Mouse (Mus musculus) lung, embryonic 14.5 days (tissue): ENCODE measurements at regions not wholly inside any gene's neighbourhood (a gene's known extent, or its start where the extent isn't known, plus 50 kb on each side); places are given as distances from the start of the nearest gene placed in this dataset.

ENCODE experiments used
- ATAC-seq: fragments of 200-750 bp; cut with Nextera tagmentation; 2 replicates; pipeline ENCODE4 v1.8.0; 2017; ENCODE audit warnings: mild to moderate bottlenecking, moderate TSS enrichment, moderate library complexity; ENCODE audit not compliant: insufficient read depth
- DNase-seq: peaks from one replicate; pipeline ENCODE4 v3.0.0-alpha.2; 2015
- H3K27ac ChIP-seq: fragments of 300-500 bp; sonication (generic); 2 replicates; pipeline ENCODE4 v1.5.1; 2014; ENCODE audit warnings: low read depth, mild to moderate bottlenecking, moderate library complexity
- H3K27me3 ChIP-seq: fragments of 300-500 bp; sonication (generic); 2 replicates; pipeline ENCODE4 v1.6.1; 2014; ENCODE audit warnings: low read length, control low read depth; ENCODE audit not compliant: insufficient read depth
- H3K36me3 ChIP-seq: fragments of 300-500 bp; sonication (generic); 2 replicates; pipeline ENCODE4 v1.6.1; 2014; ENCODE audit warnings: control low read depth; ENCODE audit not compliant: insufficient read depth
- H3K4me1 ChIP-seq: fragments of 300-500 bp; sonication (generic); 2 replicates; pipeline ENCODE4 v1.6.1; 2014; ENCODE audit warnings: antibody characterized with exemption, control low read depth; ENCODE audit not compliant: insufficient read depth
- H3K4me2 ChIP-seq: fragments of 300-500 bp; sonication (generic); 2 replicates; pipeline ENCODE4 v1.6.1; 2014; ENCODE audit warnings: mild to moderate bottlenecking
- H3K4me3 ChIP-seq: fragments of 300-500 bp; sonication (generic); 2 replicates; pipeline ENCODE4 v1.5.1; 2014; ENCODE audit warnings: low read depth, low read length
- H3K9ac ChIP-seq: fragments of 300-500 bp; sonication (generic); 2 replicates; pipeline ENCODE4 v1.6.1; 2014
- H3K9me3 ChIP-seq: fragments of 300-500 bp; sonication (generic); 2 replicates; pipeline ENCODE4 v1.6.1; 2016; ENCODE audit warnings: low read depth, low read length, control low read depth
- CTCF ChIP-seq: IDR thresholded peaks from 2 replicates; pipeline ENCODE4 v1.5.1; 2016; ENCODE audit warnings: antibody characterized with exemption, low read depth
- WGBS: fragments of 180-500 bp; shearing (Covaris S2); extraction: QIAGEN DNeasy Blood & Tissue Kit; methylation state at CpG from one replicate; pipeline ENCODE4 v1.1.7; 2014; 5-methylcytosine and 5-hydroxymethylcytosine counted together

DNA sequence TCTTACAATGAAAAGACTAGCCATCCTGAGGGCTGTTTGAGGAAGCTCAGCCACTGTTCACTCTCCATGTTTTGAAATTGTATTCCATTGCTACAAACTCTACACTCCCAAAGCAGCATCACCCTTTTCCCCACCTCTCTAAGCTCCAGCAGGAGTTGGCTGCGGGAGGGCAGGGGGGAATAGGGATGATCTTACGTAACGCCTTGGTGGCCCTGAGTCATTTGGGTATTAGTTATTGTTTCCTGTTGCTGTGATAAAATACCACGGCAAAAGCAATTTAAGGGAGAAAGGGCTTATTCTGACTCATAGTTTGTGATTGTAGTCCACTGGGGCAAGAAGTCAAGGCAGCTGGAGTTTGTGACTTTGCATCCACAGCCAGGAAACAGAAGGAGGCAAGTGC lies 445.5 kb downstream of the 1810013L24Rik start:
- no peak overlapping the region for H3K4me2 ChIP-seq
- WGBS, result 74% methylated on average over 4 of the region's 4 CpGs
- H3K9ac ChIP-seq, result no peak overlapping the region
- H3K4me3 ChIP-seq, result no peak overlapping the region
- no peaks in the 10 kb centered on the region for H3K36me3 ChIP-seq
- no peak overlapping the region for H3K27ac ChIP-seq
- H3K9me3 ChIP-seq, result no peaks in the 10 kb centered on the region
- H3K27me3 ChIP-seq, result no peaks in the 10 kb centered on the region
- H3K4me1 ChIP-seq, result no peaks in the 10 kb centered on the region
- ATAC-seq (no peak), DNase-seq (no peak)
- no peak for TF ChIP-seq CTCF

DNA sequence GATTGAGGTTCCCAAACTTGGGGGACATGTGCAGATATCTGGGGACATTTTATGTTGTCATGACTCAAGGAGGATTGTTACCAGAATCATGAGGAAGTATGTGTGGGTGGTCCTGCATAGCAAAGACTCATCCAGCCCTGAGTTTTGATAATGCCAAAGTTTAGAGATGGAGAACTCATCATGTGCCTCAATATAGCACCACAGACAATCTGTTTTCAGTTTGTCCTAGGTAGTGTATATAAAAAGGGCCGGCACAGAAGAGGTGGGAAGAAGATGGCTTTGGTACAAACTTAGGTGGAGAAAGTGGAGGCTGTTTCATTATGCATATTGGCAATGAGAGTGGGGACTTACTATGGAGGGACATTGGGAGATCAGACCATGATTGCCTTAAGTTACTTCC lies 447.2 kb downstream of the 1810013L24Rik start:
- no peak overlapping the region for H3K27ac ChIP-seq
- H3K4me1 ChIP-seq, result no peaks in the 10 kb centered on the region
- no peak overlapping the region for H3K4me3 ChIP-seq
- no peaks in the 10 kb centered on the region for H3K9me3 ChIP-seq
- H3K36me3 ChIP-seq, result no peaks in the 10 kb centered on the region
- no peak for TF ChIP-seq CTCF
- no peaks in the 10 kb centered on the region for H3K27me3 ChIP-seq
- DNase-seq (no peak), ATAC-seq (no peak)
- WGBS, result 45% methylated on average over 1 of the region's 1 CpGs
- H3K9ac ChIP-seq, result no peak overlapping the region
- H3K4me2 ChIP-seq, result no peak overlapping the region

DNA sequence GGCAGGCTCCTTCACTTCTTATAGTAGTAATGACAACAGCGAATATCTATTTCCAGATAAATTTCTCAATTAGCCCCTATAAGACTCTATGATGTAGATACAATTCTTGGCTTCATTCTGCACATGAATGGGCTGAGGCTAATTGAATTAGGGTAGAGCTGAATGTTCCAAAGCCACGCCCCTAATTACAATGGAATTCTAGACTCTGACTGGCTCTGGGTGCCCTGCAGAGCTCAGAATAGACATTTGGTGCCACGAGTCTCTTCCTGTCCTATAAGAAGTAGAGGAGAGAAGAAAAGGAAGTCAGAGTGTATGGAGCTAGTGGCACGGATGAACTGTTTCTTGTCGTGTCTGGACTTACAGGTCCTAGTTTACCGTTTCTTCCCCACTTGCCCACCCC lies 449.8 kb downstream of the 1810013L24Rik start:
- H3K27ac ChIP-seq, result no peak overlapping the region
- no peaks in the 10 kb centered on the region for H3K27me3 ChIP-seq
- no peaks in the 10 kb centered on the region for H3K9me3 ChIP-seq
- ATAC-seq, result no peak
- 72% methylated on average over 6 of the region's 6 CpGs for WGBS
- H3K4me1 ChIP-seq, result no peaks in the 10 kb centered on the region
- no peak overlapping the region for H3K4me3 ChIP-seq
- TF ChIP-seq CTCF, result no peak
- no peak overlapping the region for H3K9ac ChIP-seq
- H3K36me3 ChIP-seq, result no peaks in the 10 kb centered on the region
- DNase-seq, result no peak
- H3K4me2 ChIP-seq, result no peak overlapping the region

DNA sequence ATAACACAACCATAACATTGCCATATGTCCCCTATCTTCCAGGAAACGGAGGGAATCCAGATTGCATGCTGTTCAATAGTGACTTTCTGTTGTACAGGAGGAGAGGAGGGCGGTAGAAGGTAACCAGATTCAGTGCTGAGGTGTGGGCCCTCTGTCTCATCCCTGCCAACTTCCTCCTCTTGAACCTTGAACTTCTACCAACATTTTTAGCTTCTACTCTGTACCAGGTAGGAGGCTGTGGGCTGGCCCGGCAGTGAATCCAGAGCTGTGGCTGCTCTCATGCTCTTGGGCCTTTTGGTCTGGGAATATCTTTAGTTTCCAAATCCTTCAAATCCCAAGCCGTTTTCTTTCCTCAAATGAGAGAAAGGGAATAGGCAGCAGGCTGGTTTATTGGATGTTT lies 450.5 kb downstream of the 1810013L24Rik start:
- Histone ChIP-seq H3K4me1 (no peaks in the 10 kb centered on the region), H3K9ac (no peak overlapping the region), H3K4me3 (no peak overlapping the region), H3K9me3 (no peaks in the 10 kb centered on the region), H3K36me3 (no peaks in the 10 kb centered on the region), H3K4me2 (no peak overlapping the region), H3K27ac (no peak overlapping the region), H3K27me3 (no peaks in the 10 kb centered on the region)
- ATAC-seq (no peak), DNase-seq (no peak)
- no peak for TF ChIP-seq CTCF
- 72% methylated on average over 4 of the region's 4 CpGs for WGBS

DNA sequence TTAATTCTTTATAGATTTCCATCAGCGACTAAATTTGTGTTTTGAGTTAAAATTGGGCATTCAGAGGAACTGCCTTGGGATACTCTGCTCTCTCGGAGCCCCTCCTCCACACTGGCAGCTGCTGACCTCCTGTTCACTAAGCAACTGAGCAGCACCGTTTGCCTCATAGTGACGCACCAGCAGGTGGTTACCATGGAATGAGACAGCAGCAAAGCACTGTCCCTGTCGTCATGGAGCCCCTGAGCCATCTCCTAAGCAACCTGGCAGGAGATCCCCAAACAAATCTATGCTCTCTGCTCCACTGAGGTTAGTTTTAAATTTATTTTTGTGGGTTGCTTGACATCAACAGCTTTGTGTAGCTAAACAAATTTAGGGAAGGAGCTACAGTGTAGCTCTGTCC lies 451.0 kb downstream of the 1810013L24Rik start:
- Histone ChIP-seq H3K9me3 (no peaks in the 10 kb centered on the region), H3K9ac (no peak overlapping the region), H3K4me1 (no peaks in the 10 kb centered on the region), H3K27me3 (no peaks in the 10 kb centered on the region), H3K4me3 (no peak overlapping the region), H3K4me2 (no peak overlapping the region), H3K36me3 (no peaks in the 10 kb centered on the region), H3K27ac (no peak overlapping the region)
- 8% methylated on average over 5 of the region's 5 CpGs for WGBS
- DNase-seq (no peak), ATAC-seq (no peak)
- TF ChIP-seq CTCF, result no peak

DNA sequence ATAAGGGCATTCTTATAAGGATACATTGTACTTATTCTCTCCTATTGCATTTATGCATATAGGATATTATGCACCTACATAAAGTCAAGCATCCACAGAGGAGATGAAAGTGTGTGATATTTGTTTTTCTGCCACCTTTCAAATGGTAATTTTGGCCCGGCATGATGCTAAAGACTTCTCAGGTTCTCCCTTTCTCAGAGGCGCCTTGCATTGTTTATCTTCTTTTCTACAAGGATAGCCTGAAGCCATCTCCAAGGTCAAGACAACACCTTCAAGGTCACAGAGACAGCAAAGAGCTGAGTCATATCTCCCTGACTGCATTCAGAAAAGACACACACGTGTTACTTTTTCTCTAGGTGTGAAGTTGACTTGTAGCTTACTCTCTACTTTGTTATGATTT lies 454.5 kb downstream of the 1810013L24Rik start:
- Histone ChIP-seq H3K4me2 (no peak overlapping the region), H3K9ac (no peak overlapping the region), H3K4me1 (no peaks in the 10 kb centered on the region), H3K27ac (no peak overlapping the region), H3K36me3 (no peaks in the 10 kb centered on the region), H3K4me3 (no peak overlapping the region), H3K9me3 (no peaks in the 10 kb centered on the region), H3K27me3 (no peaks in the 10 kb centered on the region)
- DNase-seq (no peak), ATAC-seq (no peak)
- 31% methylated on average over 3 of the region's 3 CpGs for WGBS
- no peak for TF ChIP-seq CTCF

DNA sequence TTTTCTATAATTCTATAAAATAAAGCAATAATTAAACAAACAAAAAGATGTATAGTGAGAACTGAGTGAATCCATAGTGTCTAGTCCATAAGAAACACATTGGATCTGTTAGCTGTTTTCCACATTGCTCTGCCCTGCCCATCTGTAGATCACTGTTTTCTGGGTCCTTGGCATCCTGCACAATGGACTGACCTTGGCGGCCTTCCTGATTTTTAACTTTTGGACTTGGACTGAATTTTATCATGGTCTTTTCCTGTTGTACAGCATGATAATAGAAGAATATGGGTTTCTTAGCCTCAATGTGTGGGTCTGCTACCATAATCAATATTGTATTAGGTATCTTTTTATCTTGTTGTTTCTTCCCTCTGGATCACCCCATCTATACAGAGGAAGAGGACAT lies 456.0 kb downstream of the 1810013L24Rik start:
- H3K4me1 ChIP-seq, result no peaks in the 10 kb centered on the region
- H3K27ac ChIP-seq, result no peak overlapping the region
- WGBS, result 98% methylated on average over 1 of the region's 1 CpGs
- H3K4me3 ChIP-seq, result no peak overlapping the region
- H3K9ac ChIP-seq, result no peak overlapping the region
- H3K27me3 ChIP-seq, result no peaks in the 10 kb centered on the region
- H3K36me3 ChIP-seq, result no peaks in the 10 kb centered on the region
- DNase-seq (no peak), ATAC-seq (no peak)
- H3K9me3 ChIP-seq, result no peaks in the 10 kb centered on the region
- TF ChIP-seq CTCF, result no peak
- H3K4me2 ChIP-seq, result no peak overlapping the region

DNA sequence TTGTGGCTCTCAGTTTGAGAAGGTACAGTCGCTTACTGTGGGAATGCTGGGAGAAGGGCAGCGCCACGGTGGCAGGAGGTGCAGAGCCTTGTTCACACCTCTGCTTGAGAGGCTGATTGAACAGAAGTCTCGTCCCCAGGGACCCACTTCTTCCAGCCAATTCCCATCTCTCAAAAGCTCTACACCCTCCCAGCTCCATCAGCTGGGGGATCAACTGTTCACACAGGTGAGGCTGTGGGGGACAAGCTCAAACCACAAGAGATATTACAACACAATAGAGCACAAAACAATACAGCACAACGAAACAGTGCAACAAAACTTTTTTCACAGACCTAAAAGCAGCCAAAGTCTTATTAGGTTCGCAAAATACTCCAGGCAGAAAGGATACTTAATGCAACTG lies 457.7 kb downstream of the 1810013L24Rik start:
- H3K36me3 ChIP-seq, result no peaks in the 10 kb centered on the region
- WGBS, result 69% methylated on average over 6 of the region's 6 CpGs
- no peaks in the 10 kb centered on the region for H3K27me3 ChIP-seq
- no peak for TF ChIP-seq CTCF
- H3K4me1 ChIP-seq, result no peaks in the 10 kb centered on the region
- ATAC-seq (no peak), DNase-seq (no peak)
- H3K4me3 ChIP-seq, result no peak overlapping the region
- no peak overlapping the region for H3K4me2 ChIP-seq
- H3K27ac ChIP-seq, result no peak overlapping the region
- H3K9me3 ChIP-seq, result no peaks in the 10 kb centered on the region
- H3K9ac ChIP-seq, result no peak overlapping the region
